Mouse (Mus musculus) liver, adult 2 months (tissue): ENCODE measurements at regions not wholly inside any gene's neighbourhood (a gene's known extent, or its start where the extent isn't known, plus 50 kb on each side); places are given as distances from the start of the nearest gene placed in this dataset.

Experiments
- DNase-seq: peaks from one replicate; pipeline ENCODE4 v3.0.0-alpha.2; 2011; ENCODE audit warnings: low read depth, low spot score; ENCODE audit errors: extremely low read depth
- H3K27ac ChIP-seq: fragments of 200-500 bp; replicated peaks from 2 replicates; pipeline ENCODE4 v1.5.1; 2012; ENCODE audit warnings: low read depth, mild to moderate bottlenecking, control low read depth, inconsistent platforms, low read length; ENCODE audit not compliant: insufficient read depth
- H3K27me3 ChIP-seq: fragments of 200-500 bp; 2 replicates; pipeline ENCODE4 v1.6.1; 2012; ENCODE audit warnings: mild to moderate bottlenecking, moderate library complexity, low read length, inconsistent platforms; ENCODE audit not compliant: control insufficient read depth, insufficient read depth
- H3K36me3 ChIP-seq: fragments of 200-500 bp; 2 replicates; pipeline ENCODE4 v1.6.1; 2012; ENCODE audit warnings: low read length, inconsistent platforms; ENCODE audit not compliant: control insufficient read depth, insufficient read depth
- H3K4me1 ChIP-seq: fragments of 200-500 bp; 2 replicates; pipeline ENCODE4 v1.6.1; 2011; ENCODE audit warnings: low read length; ENCODE audit not compliant: control insufficient read depth, insufficient read depth
- H3K4me3 ChIP-seq: fragments of 200-500 bp; 2 replicates; pipeline ENCODE4 v1.5.1; 2011; ENCODE audit warnings: low read depth, mild to moderate bottlenecking, control low read depth, low read length, moderate library complexity; ENCODE audit not compliant: insufficient read depth
- H3K79me2 ChIP-seq: fragments of 200-500 bp; 2 replicates; pipeline ENCODE4 v1.6.1; 2012; ENCODE audit warnings: inconsistent platforms, mild to moderate bottlenecking, low read length, moderate library complexity; ENCODE audit not compliant: control insufficient read depth, insufficient read depth
- H3K9ac ChIP-seq: fragments of 200-500 bp; 2 replicates; pipeline ENCODE4 v1.6.1; 2012; ENCODE audit warnings: low read depth, mild to moderate bottlenecking, control low read depth, inconsistent platforms, low read length
- CTCF ChIP-seq: fragments of 200-500 bp; IDR thresholded peaks from 2 replicates; pipeline ENCODE4 v1.5.1; 2011; ENCODE audit warnings: low read depth, low read length, control low read depth
- POLR2A ChIP-seq: fragments of 200-500 bp; IDR thresholded peaks from 2 replicates; pipeline ENCODE4 v1.6.1; 2011; ENCODE audit warnings: low read length, control low read depth; ENCODE audit not compliant: insufficient read depth; ENCODE audit errors: extremely low read depth
- WGBS: fragments of 180-500 bp; shearing (Covaris S2); methylation state at CpG from one replicate; pipeline ENCODE4 v1.1.7; 2018; 5-methylcytosine and 5-hydroxymethylcytosine counted together

DNA sequence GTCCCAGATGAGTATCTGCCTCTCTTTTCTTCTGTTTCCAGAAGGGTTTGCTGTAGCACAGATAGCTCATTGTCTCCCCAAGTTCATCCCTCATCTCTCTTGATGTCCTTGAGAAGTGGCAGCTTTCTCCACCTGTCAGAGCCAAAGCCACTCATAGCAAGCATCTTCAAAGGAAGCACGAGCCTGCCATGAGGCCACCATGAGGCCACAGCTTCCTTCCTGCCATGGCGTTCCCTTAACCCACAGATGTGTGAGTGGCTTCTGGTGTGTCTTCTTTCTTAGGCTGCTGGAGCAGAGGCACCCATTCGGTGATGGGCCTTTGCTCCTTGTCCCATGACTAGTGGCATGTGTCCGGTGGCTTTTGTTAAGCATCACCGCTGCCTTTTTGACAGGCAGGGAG lies 149.5 kb downstream of the Irx5 start:
- Histone ChIP-seq H3K4me3 (no peak overlapping the region), H3K36me3 (no peaks in the 10 kb centered on the region), H3K79me2 (no peaks in the 10 kb centered on the region), H3K27me3 (no peaks in the 10 kb centered on the region), H3K4me1 (no peaks in the 10 kb centered on the region), H3K27ac (no peak overlapping the region), H3K9ac (no peak overlapping the region)
- DNase-seq = no peak
- TF ChIP-seq POLR2A = no peak
- TF ChIP-seq CTCF = no peak
- 78% methylated on average over 5 of the region's 5 CpGs for WGBS

- no peak overlapping the region for H3K27ac ChIP-seq
- no peaks in the 10 kb centered on the region for H3K27me3 ChIP-seq
- H3K36me3 ChIP-seq = no peaks in the 10 kb centered on the region
- no peak for TF ChIP-seq CTCF
- no peak for TF ChIP-seq POLR2A
- DNase-seq = no peak
- WGBS = 62% methylated on average over 2 of the region's 2 CpGs
- no peak overlapping the region for H3K9ac ChIP-seq
- H3K79me2 ChIP-seq = no peaks in the 10 kb centered on the region
- H3K4me3 ChIP-seq = no peak overlapping the region
- H3K4me1 ChIP-seq = no peaks in the 10 kb centered on the region
These were observed 158.0 kb downstream of the Irx5 start for GRCm38 (mm10) chr8:92515385-92515784.

GRCm38 (mm10) chr8:92518031-92518430 lies 156.1 kb upstream of the Irx6 start:
- no peaks in the 10 kb centered on the region for H3K4me1 ChIP-seq
- TF ChIP-seq POLR2A (no peak), CTCF (no peak)
- H3K27me3 ChIP-seq = no peaks in the 10 kb centered on the region
- no peak for DNase-seq
- no peak overlapping the region for H3K27ac ChIP-seq
- no peak overlapping the region for H3K9ac ChIP-seq
- WGBS = 82% methylated on average over 8 of the region's 8 CpGs
- no peak overlapping the region for H3K4me3 ChIP-seq
- no peaks in the 10 kb centered on the region for H3K36me3 ChIP-seq
- no peaks in the 10 kb centered on the region for H3K79me2 ChIP-seq

GRCm38 (mm10) chr8:92518486-92518885 lies 155.6 kb upstream of the Irx6 start:
- no peak for TF ChIP-seq CTCF
- no peak for TF ChIP-seq POLR2A

DNA sequence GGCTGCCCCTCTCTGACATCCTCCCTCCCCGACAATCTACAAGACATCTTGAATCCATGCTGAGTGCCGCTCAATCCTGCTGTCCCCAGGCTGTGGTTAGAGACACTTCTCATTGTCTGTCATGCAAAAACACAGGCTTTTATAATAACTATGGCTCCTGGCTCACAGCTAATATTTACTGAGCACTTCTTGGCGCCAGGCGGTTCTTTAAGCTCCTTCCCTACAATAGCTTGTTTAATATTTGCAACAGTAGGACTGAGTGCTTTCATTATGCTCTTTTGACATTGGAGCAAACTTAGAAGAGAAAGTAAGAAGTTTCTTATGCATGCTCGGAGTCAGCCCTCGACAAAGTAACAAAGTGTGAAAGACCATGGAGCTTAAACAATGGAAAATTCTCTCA lies 151.6 kb upstream of the Irx6 start:
- no peak for TF ChIP-seq POLR2A
- TF ChIP-seq CTCF = no peak
- Histone ChIP-seq H3K9ac (no peak overlapping the region), H3K27ac (no peak overlapping the region), H3K4me1 (no peaks in the 10 kb centered on the region), H3K36me3 (no peaks in the 10 kb centered on the region), H3K4me3 (no peak overlapping the region), H3K27me3 (peaks cover 2% of the 10 kb centered on the region; the same call in 1 of the 2 replicates), H3K79me2 (no peaks in the 10 kb centered on the region)
- WGBS = 89% methylated on average over 6 of the region's 6 CpGs
- no peak for DNase-seq

More at GRCm38 (mm10) chr8:92518486-92518885, 155.6 kb upstream of the Irx6 start:
- Histone ChIP-seq H3K36me3 (no peaks in the 10 kb centered on the region), H3K4me3 (no peak overlapping the region), H3K27ac (no peak overlapping the region), H3K79me2 (no peaks in the 10 kb centered on the region), H3K27me3 (peaks cover 1% of the 10 kb centered on the region; the same call in 1 of the 2 replicates), H3K4me1 (no peaks in the 10 kb centered on the region), H3K9ac (no peak overlapping the region)
- 77% methylated on average over 3 of the region's 3 CpGs for WGBS
- no peak for DNase-seq

GRCm38 (mm10) chr8:92529756-92530155 lies 144.3 kb upstream of the Irx6 start:
- H3K4me3 ChIP-seq = no peak overlapping the region
- H3K79me2 ChIP-seq = no peaks in the 10 kb centered on the region
- H3K4me1 ChIP-seq = no peaks in the 10 kb centered on the region
- no peak overlapping the region for H3K9ac ChIP-seq
- H3K36me3 ChIP-seq = no peaks in the 10 kb centered on the region
- H3K27ac ChIP-seq = no peak overlapping the region
- no peaks in the 10 kb centered on the region for H3K27me3 ChIP-seq
- TF ChIP-seq CTCF (no peak), POLR2A (no peak)
- 69% methylated on average over 11 of the region's 11 CpGs for WGBS
- DNase-seq = no peak
